Mouse (Mus musculus) kidney, adult 2 months (tissue): ENCODE results near the gene Crebbp. TPM values are rescaled to one million over a fixed set of nuclear protein-coding genes. Genes with fewer than 3 reads are reported as not detected.
"Not testable (repeated sequence)": the region's sequence is repeated elsewhere in the genome, so short reads cannot be mapped to it uniquely, and the experiment has no call there.

Experiments
- DNase-seq: peaks from one replicate; pipeline ENCODE4 v3.0.0; 2021
- H3K27ac ChIP-seq: fragments of 200-500 bp; 2 replicates; pipeline ENCODE4 v1.5.1; 2012; ENCODE audit warnings: low read depth, low read length, control low read depth, inconsistent platforms; ENCODE audit not compliant: insufficient read depth
- H3K27me3 ChIP-seq: fragments of 200-500 bp; replicated peaks from 2 replicates; pipeline ENCODE4 v1.6.1; 2012; ENCODE audit warnings: mild to moderate bottlenecking, moderate library complexity, low read length, inconsistent platforms; ENCODE audit not compliant: control insufficient read depth, insufficient read depth
- H3K36me3 ChIP-seq: fragments of 200-500 bp; 2 replicates; pipeline ENCODE4 v1.6.1; 2012; ENCODE audit warnings: mild to moderate bottlenecking, moderate library complexity, low read length, inconsistent platforms; ENCODE audit not compliant: control insufficient read depth, insufficient read depth
- H3K4me1 ChIP-seq: fragments of 200-500 bp; 2 replicates; pipeline ENCODE4 v1.6.1; 2011; ENCODE audit warnings: low read length; ENCODE audit not compliant: control insufficient read depth, insufficient read depth
- H3K4me3 ChIP-seq: fragments of 200-500 bp; 2 replicates; pipeline ENCODE4 v1.5.1; 2011; ENCODE audit warnings: mild to moderate bottlenecking, low read depth, low read length, control low read depth; ENCODE audit not compliant: insufficient read depth
- CTCF ChIP-seq: fragments of 200-500 bp; conservative IDR thresholded peaks from 2 replicates; pipeline ENCODE4 v1.5.1; 2011; ENCODE audit warnings: low read depth, mild to moderate bottlenecking, control low read depth, low read length, moderate library complexity, mixed read lengths; ENCODE audit not compliant: insufficient read depth, insufficient read length
- POLR2A ChIP-seq: fragments of 200-500 bp; IDR thresholded peaks from one replicate; pipeline ENCODE4 v1.6.1; 2011; ENCODE audit warnings: low read depth, low read length, control low read depth
- WGBS: fragments of 180-500 bp; shearing (Covaris S2); methylation state at CpG from one replicate; pipeline ENCODE4 v1.1.7; 2018; 5-methylcytosine and 5-hydroxymethylcytosine counted together
- polyA plus RNA-seq: library from polyadenylated mRNA; depleted of rRNA; stranded (reverse); fragments of >200 nt; gene quantifications from 2 replicates; pipeline ENCODE4 v1.2.3, GENCODE M21; 2012

The Crebbp gene
- polyA plus RNA-seq, 1 experiment = 27.1 TPM

DNA sequence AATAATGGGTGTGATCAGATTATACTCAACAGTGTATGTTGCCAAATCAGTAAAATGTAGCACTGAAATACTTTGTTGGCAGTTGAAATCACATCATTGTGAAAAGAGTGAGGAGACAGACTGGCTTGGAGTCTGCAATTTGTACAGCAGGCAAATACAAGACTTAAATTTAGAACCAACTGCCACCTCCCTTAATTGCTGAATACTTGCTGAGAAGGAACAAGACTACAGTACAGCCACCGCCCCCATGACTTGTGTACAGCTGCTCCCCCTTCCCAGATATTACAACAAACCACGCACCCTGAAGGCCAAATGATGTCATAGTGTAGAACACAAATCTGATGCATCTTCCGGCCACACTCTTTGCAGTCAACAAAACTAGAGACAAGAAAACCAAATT is 117.7 kb downstream of the Crebbp start:
- H3K36me3 ChIP-seq = peaks cover 16% of the 10 kb centered on the region
- no peak overlapping the region for H3K27ac ChIP-seq
- TF ChIP-seq CTCF (no peak), POLR2A (no peak)
- no peak overlapping the region for H3K4me3 ChIP-seq
- H3K4me1 ChIP-seq = no peaks in the 10 kb centered on the region
- no peaks in the 10 kb centered on the region for H3K27me3 ChIP-seq
- DNase-seq = no peak
- 94% methylated on average over 3 of the region's 3 CpGs for WGBS

DNA sequence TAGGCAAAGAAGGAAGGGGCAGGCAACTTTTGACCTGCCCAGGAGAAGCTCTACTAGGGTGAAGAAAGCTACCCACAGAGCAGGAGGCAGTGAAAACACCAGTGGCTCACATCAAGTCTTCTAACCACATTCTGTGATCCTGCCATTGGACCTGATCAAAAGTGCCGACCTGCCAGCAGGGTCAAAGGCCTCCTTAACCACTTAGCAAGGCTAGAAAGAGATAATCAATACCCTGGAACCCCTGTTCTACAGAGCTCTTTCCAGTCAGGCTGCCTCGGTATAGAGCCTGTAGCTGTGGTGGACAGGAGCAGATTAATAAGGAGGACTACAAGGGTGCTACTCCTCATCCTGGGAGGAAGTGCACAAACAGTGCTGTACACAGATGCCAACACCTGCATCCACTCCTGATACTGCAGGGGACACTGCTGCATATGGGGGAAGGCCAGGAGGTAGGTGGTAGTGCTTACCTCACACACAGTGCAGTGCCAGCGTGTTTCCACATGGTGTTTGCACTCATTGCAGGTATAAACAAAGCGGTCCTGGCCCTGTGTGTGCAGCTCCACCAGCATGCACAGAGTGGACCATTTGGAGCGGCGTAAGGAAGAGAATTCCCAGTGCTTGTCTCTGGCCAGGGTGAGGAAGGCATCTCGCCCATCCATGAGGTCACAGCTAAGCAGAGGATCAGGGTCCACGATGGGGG is 126.4 kb downstream of the Crebbp start:
- no peak for DNase-seq
- H3K4me1 ChIP-seq = no peaks in the 10 kb centered on the region
- no peaks in the 10 kb centered on the region for H3K27me3 ChIP-seq
- WGBS = 94% methylated on average over 8 of the region's 8 CpGs
- H3K36me3 ChIP-seq = peaks cover 1% of the 10 kb centered on the region; the same call in 1 of the 2 replicates
- H3K4me3 ChIP-seq = no peak overlapping the region
- no peak overlapping the region for H3K27ac ChIP-seq
- TF ChIP-seq CTCF (no peak), POLR2A (no peak)

DNA sequence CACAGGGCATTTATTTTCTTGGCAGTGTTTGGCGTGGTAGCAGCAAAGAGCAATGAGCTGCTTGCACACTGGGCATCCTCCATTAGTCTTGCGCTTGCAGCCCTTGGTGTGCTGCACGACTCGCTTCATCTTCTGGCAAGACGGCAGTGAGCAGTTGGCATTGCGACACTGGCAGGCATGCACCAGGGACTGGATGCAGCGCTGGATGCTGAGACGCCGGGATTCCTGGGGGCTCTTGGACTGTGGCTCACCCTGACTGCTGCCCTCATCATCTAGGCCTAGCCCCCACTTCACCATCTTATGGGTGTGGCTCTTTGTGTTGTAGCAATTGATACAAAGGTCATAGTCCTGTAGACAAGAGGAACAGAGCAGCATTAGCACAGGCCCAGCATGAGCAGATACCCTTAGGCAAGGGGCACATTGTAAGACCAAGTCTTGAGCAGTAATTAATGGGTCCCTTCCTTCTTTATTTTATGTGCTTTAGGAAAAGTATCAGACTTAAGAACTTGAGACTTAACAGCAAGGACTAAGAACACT is 127.9 kb downstream of the Crebbp start:
- 94% methylated on average over 9 of the region's 9 CpGs for WGBS
- DNase-seq = no peak
- H3K4me3 ChIP-seq = no peak overlapping the region
- TF ChIP-seq CTCF = no peak
- no peak for TF ChIP-seq POLR2A
- H3K27ac ChIP-seq = no peak overlapping the region
- H3K36me3 ChIP-seq = 0 out of 2 replicates have a peak, but pooled peaks cover 1% of the 10 kb centered on the region
- H3K27me3 ChIP-seq = no peaks in the 10 kb centered on the region
- no peaks in the 10 kb centered on the region for H3K4me1 ChIP-seq

DNA sequence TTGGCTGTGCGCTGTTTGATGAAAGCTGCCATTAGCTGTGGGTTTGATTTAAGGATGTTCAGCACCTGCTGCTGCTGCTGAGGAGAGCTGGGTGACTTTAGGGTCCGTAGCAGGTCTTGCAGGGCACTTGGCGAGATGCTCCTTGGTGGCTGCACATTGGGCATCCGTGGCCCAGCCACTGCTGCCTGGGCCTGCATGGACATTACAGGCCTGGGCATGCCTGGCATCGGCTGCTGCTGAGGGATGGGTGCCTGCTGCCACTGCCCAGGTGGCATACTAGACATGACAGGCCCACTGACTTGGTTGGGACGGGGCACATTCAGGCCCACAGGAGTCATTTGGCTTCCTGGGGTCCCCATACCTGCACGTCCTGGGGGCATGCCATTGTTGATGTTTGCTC is 128.7 kb downstream of the Crebbp start:
- Histone ChIP-seq H3K4me3 (no peak overlapping the region), H3K27ac (no peak overlapping the region), H3K27me3 (no peaks in the 10 kb centered on the region), H3K36me3 (0 out of 2 replicates have a peak, but pooled peaks cover 1% of the 10 kb centered on the region), H3K4me1 (no peaks in the 10 kb centered on the region)
- TF ChIP-seq POLR2A = no peak
- no peak for TF ChIP-seq CTCF
- DNase-seq = no peak
- WGBS = 97% methylated on average over 7 of the region's 7 CpGs

DNA sequence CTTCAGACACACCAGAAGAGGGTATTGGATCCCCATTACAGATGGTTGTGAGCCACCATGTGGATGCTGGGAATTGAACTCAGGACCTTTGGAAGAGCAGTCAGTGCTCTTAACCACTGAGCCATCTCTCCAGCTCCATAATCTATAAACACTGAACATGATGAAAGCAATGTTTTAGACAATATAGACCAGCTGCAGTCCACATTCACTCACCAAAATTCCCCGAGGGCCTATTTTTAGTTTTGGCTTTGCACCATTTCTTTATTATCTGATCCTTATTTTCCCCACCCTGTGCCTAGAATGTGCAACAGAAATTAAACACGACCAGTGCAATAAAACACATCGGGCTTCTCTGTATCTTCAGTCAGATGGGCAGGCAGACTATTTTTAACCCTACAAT is 133.4 kb downstream of the Crebbp start:
- not testable (repeated sequence) for H3K4me3 ChIP-seq, DNase-seq, H3K27ac ChIP-seq, H3K4me1 ChIP-seq, H3K27me3 ChIP-seq, H3K36me3 ChIP-seq
- WGBS = 61% methylated on average over 3 of the region's 3 CpGs

DNA sequence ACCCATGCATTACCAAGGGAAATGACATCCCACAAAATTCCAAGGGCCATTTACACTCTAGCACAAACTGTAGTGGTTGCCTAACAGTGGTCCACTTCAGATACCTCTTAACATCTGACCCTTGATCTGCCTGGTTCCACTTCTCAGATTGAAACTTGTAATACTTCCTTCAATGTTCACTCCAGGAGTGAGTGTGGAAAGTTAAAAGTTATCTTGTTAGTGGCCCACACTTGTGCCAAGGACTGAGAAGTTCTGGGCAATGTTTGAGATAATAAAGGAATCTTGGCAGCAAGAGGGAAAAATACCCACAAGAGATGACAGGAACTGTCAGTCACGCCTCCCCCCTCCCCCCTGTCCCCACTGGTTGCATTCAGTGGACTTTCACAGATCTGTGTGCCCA is 134.1 kb downstream of the Crebbp start:
- H3K4me3 ChIP-seq = no peak overlapping the region
- H3K27me3 ChIP-seq = no peaks in the 10 kb centered on the region
- no peak overlapping the region for H3K27ac ChIP-seq
- DNase-seq = no peak
- 0 out of 2 replicates have a peak, but pooled peaks cover 1% of the 10 kb centered on the region for H3K36me3 ChIP-seq
- 57% methylated on average over 1 of the region's 1 CpGs for WGBS
- peaks cover 12% of the 10 kb centered on the region for H3K4me1 ChIP-seq
- no peak for TF ChIP-seq POLR2A
- no peak for TF ChIP-seq CTCF

DNA sequence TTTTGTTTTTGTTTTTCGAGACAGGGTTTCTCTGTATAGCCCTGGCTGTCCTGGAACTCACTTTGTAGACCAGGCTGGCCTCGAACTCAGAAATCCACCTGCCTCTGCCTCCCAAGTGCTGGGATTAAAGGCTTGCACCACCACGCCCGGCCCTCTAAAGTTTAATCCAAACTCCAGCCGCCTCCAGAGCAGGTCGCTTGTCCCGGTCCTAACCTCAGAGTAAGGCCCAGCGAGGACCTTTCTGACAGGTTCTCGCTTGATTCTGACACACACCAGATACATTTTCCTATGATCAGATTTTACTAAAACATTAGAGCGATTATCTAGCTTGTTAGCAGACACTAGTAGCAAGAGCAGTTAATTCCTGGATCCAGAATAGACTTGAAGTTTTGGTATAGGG is 135.5 kb downstream of the Crebbp start:
- DNase-seq = peak; percentile 27
- peaks cover 15% of the 10 kb centered on the region for H3K4me1 ChIP-seq
- 63% methylated on average over 10 of the region's 10 CpGs for WGBS
- H3K4me3 ChIP-seq, H3K36me3 ChIP-seq, H3K27ac ChIP-seq, H3K27me3 ChIP-seq: not testable (repeated sequence)
